Mouse (Mus musculus): ENCODE measurements around the gene Mitd1. TPM values are rescaled to one million over a fixed set of nuclear protein-coding genes. Genes with fewer than 3 reads are reported as not detected.

Gene Mitd1
- polyA plus RNA-seq (2014; fragmentation: Nextera tagmentation; extraction: Ambion mirVana): 27.6 and 36.0 TPM in 2 replicates

DNA sequence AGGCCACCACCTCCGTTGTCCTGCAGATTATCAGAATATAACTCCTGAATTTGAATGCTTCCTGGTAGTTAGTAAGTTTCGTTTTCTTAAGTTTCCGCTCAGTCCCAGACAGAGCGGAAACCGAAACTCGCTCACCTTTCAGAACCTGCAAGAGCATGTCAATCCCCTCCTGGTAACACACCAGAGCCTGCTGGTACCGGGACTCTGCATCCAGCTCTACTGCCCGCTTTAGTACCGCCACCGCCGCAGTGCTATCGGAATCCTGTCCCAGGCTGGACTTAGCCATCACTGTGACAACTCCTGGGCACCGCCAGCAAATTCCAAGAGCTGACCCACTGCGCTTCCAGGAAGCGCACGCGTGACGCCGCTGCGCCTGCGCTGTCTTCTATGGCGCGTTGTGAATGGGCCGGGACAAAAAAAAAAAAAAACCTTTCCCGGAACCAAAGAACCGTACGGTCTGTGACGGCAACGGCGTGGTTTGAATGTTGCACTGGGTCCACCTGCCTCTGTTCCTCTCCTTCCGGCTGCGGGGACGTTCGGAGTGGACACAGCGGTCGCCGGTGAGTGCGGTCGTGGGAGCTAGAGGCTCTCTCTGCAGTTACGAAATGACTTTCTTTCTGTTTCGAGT is at the start of gene Mitd1, which contains the start of gene Mrpl30:
Mitd1 (minus strand) TSS at position 387 of the 628 bp plus-strand sequence.
Mrpl30 (plus strand) TSS at position 453 of the 628 bp plus-strand sequence.
- Histone ChIP-seq H3K27me3 (ENCODE audit: control insufficient read depth, insufficient read depth, low read length) (no peaks in the 10 kb centered on the region), H3K9me3 (ENCODE audit: control insufficient read depth, low read length) (no peaks in the 10 kb centered on the region), H3K4me3 (ENCODE audit: low read length) (peak within 1 kb of the TSS; percentile 68), H3K27ac (ENCODE audit: low read depth, low read length) (peak within 1 kb of the TSS; percentile 63; the same call in 1 of the 2 replicates), H3K4me2 (replicated peaks; ENCODE audit: low read depth, low read length) (peak within 1 kb of the TSS; percentile 87), H3K4me1 (ENCODE audit: control insufficient read depth, insufficient read depth, low read length) (peaks cover 11% of the 10 kb centered on the region), H3K36me3 (ENCODE audit: control insufficient read depth, insufficient read depth, low read length) (peaks cover 12% of the 10 kb centered on the region), H3K9ac (ENCODE audit: low read depth, low read length) (peak within 1 kb of the TSS; percentile 69)
- ATAC-seq (ENCODE audit: low FRiP score, low TSS enrichment): peak; percentile 91
- WGBS: under 1% methylated on average over 41 of the region's 41 CpGs

DNA sequence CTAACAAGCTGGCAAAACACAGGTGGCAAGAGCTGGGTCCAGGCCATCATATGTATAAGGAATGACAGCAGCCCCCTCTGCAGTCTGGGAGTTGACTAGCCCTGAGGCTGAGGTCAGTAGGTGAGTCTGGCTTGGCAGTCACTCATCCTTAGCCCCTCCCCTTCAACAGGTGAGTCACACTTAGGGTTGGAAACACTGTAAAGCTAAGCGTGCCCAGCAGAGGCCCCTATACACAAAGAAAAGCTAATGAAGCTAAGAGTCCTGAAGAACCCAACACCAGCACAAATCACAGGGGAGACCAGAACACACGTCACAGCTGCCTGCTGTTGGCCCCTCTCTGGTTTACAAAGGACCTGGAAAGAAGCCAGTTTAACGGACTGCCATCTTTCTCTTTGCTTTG is 41.6 kb upstream of the Mitd1 start:
- Histone ChIP-seq H3K27me3 (ENCODE audit: control insufficient read depth, insufficient read depth, low read length) (no peaks in the 10 kb centered on the region), H3K27ac (ENCODE audit: low read depth, low read length) (no peak overlapping the region), H3K4me3 (ENCODE audit: low read length) (no peak overlapping the region), H3K36me3 (ENCODE audit: control insufficient read depth, insufficient read depth, low read length) (no peaks in the 10 kb centered on the region), H3K9me3 (ENCODE audit: control insufficient read depth, low read length) (no peaks in the 10 kb centered on the region), H3K9ac (ENCODE audit: low read depth, low read length) (no peak overlapping the region), H3K4me1 (ENCODE audit: control insufficient read depth, insufficient read depth, low read length) (no peaks in the 10 kb centered on the region), H3K4me2 (replicated peaks; ENCODE audit: low read depth, low read length) (no peak overlapping the region)
- ATAC-seq (ENCODE audit: low FRiP score, low TSS enrichment): 0 out of 2 replicates have a peak, but pooled peaks have one; percentile 20
- 19% methylated on average over 3 of the region's 3 CpGs for WGBS

DNA sequence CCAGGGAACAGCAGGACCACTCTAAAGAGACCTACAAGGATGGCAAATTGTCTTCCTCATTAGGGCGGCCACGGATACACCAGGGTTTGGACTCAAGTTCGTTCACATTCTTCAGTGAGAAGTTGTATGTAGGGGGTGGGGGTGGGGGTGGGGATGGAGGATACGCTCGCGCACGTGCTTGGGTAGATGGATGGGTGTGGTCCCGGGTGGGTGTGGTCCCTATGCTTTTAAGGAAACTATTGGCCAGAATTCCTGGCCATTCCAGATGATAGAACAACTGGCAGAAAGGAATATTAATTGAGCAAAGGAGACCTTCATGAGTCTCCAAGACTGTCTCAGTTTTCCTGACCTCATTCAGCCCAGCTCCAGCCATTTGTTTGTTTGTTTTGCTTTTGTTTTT is 35.8 kb upstream of the Mitd1 start:
- ATAC-seq (ENCODE audit: low FRiP score, low TSS enrichment): no peak
- Histone ChIP-seq H3K27ac (ENCODE audit: low read depth, low read length) (no peak overlapping the region), H3K4me3 (ENCODE audit: low read length) (no peak overlapping the region), H3K36me3 (ENCODE audit: control insufficient read depth, insufficient read depth, low read length) (no peaks in the 10 kb centered on the region), H3K4me2 (replicated peaks; ENCODE audit: low read depth, low read length) (no peak overlapping the region), H3K27me3 (ENCODE audit: control insufficient read depth, insufficient read depth, low read length) (no peaks in the 10 kb centered on the region), H3K9me3 (ENCODE audit: control insufficient read depth, low read length) (no peaks in the 10 kb centered on the region), H3K9ac (ENCODE audit: low read depth, low read length) (no peak overlapping the region), H3K4me1 (ENCODE audit: control insufficient read depth, insufficient read depth, low read length) (no peaks in the 10 kb centered on the region)
- 73% methylated on average over 8 of the region's 8 CpGs for WGBS

DNA sequence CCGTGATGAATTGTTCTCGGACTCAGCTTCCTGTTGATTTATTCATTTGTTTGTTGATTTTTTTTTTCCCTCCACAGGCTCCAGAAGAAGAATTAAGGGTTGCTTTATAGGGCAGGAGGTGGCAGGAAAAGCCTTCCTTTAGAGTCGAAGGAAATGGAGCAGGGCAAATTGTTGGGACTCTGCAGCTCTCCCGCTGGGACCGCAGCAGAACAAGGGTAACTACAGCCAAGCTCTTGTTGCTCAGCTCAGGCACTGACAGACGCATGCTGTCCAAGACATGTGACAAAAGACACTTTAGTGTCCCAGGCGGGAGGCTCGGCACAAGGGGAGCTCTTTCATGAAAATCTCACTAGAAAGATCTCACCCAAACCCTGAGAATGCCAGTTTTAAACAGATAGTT is 32.3 kb upstream of the Mitd1 start:
- Histone ChIP-seq H3K9ac (ENCODE audit: low read depth, low read length) (no peak overlapping the region), H3K4me3 (ENCODE audit: low read length) (no peak overlapping the region), H3K27me3 (ENCODE audit: control insufficient read depth, insufficient read depth, low read length) (no peaks in the 10 kb centered on the region), H3K4me2 (replicated peaks; ENCODE audit: low read depth, low read length) (no peak overlapping the region), H3K27ac (ENCODE audit: low read depth, low read length) (no peak overlapping the region), H3K36me3 (ENCODE audit: control insufficient read depth, insufficient read depth, low read length) (no peaks in the 10 kb centered on the region), H3K4me1 (ENCODE audit: control insufficient read depth, insufficient read depth, low read length) (no peaks in the 10 kb centered on the region), H3K9me3 (ENCODE audit: control insufficient read depth, low read length) (no peaks in the 10 kb centered on the region)
- no peak for ATAC-seq (ENCODE audit: low FRiP score, low TSS enrichment)
- WGBS: 36% methylated on average over 8 of the region's 8 CpGs

DNA sequence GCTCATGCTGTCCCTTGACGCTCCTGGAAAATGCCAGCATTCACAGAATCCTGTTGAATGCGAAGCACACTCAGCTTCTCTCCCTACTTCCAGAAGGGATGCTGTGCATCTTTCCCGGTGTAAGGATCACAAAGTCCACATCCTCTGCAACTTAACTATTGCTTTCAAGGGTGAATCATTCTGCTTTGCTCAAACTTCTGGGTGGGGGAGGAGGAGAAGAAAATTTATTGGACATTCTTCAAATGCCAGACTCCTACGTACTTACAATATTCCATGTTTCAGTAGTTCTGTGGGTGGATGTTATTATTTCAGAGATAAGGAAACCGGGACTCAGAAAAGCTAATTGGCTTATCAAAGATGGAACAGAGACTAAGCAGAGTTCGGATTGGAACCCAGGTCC is 27.9 kb upstream of the Mitd1 start:
- Histone ChIP-seq H3K4me1 (ENCODE audit: control insufficient read depth, insufficient read depth, low read length) (no peaks in the 10 kb centered on the region), H3K9ac (ENCODE audit: low read depth, low read length) (no peak overlapping the region), H3K4me3 (ENCODE audit: low read length) (no peak overlapping the region), H3K36me3 (ENCODE audit: control insufficient read depth, insufficient read depth, low read length) (no peaks in the 10 kb centered on the region), H3K4me2 (replicated peaks; ENCODE audit: low read depth, low read length) (no peak overlapping the region), H3K9me3 (ENCODE audit: control insufficient read depth, low read length) (no peaks in the 10 kb centered on the region), H3K27me3 (ENCODE audit: control insufficient read depth, insufficient read depth, low read length) (no peaks in the 10 kb centered on the region), H3K27ac (ENCODE audit: low read depth, low read length) (no peak overlapping the region)
- WGBS: 60% methylated on average over 6 of the region's 6 CpGs
- ATAC-seq (ENCODE audit: low FRiP score, low TSS enrichment): no peak

DNA sequence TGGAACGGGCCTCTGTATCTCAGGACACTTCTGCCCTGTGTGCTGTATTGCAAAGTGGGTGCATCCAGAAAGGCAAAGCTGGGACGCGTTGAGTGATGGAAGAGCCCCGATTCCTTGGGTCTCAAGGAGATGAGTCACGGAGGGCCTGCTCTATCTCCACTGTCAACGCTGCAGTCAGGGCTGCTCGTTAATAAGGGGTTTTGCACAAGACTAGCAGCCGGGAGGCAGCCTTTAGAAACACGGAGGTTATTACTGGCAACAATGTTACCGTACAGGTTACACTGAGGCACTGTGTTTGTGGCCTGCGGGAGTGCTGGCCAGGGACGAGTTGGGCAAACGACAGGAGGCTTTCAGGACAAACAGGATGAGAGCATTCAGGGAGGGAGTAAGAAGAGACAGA is 27.5 kb upstream of the Mitd1 start:
- Histone ChIP-seq H3K27ac (ENCODE audit: low read depth, low read length) (no peak overlapping the region), H3K27me3 (ENCODE audit: control insufficient read depth, insufficient read depth, low read length) (no peaks in the 10 kb centered on the region), H3K9ac (ENCODE audit: low read depth, low read length) (no peak overlapping the region), H3K4me3 (ENCODE audit: low read length) (no peak overlapping the region), H3K9me3 (ENCODE audit: control insufficient read depth, low read length) (no peaks in the 10 kb centered on the region), H3K36me3 (ENCODE audit: control insufficient read depth, insufficient read depth, low read length) (no peaks in the 10 kb centered on the region), H3K4me1 (ENCODE audit: control insufficient read depth, insufficient read depth, low read length) (no peaks in the 10 kb centered on the region), H3K4me2 (replicated peaks; ENCODE audit: low read depth, low read length) (no peak overlapping the region)
- WGBS: 71% methylated on average over 13 of the region's 13 CpGs
- no peak for ATAC-seq (ENCODE audit: low FRiP score, low TSS enrichment)

DNA sequence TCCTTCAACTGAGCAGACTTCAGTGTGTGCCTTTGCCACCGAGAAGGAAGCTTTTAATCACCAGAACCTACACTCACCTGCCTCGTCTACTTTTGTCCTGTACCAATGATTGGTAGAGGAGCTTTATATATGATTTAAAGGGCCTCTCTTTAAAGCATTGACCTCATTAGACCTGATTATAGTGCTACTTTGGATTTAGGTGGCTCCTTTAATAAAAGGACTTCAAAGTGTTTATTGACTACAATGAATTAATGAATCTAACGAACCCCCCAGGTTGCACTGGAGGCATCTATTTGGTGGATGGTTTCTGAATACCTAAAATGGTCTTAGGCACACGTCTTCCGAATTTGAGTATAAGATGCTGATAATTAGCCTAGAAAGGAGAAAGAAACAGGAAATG is 26.2 kb upstream of the Mitd1 start, which contains the start of gene Lyg2:
Lyg2 (minus strand) TSS at position 101 of the 400 bp plus-strand sequence.
- no peaks in the 10 kb centered on the region for H3K9me3 ChIP-seq (ENCODE audit: control insufficient read depth, low read length)
- H3K4me1 ChIP-seq (ENCODE audit: control insufficient read depth, insufficient read depth, low read length): no peaks in the 10 kb centered on the region
- no peak within 1 kb of the TSS for H3K27ac ChIP-seq (ENCODE audit: low read depth, low read length)
- no peak within 1 kb of the TSS for H3K4me3 ChIP-seq (ENCODE audit: low read length)
- H3K36me3 ChIP-seq (ENCODE audit: control insufficient read depth, insufficient read depth, low read length): no peaks in the 10 kb centered on the region
- no peaks in the 10 kb centered on the region for H3K27me3 ChIP-seq (ENCODE audit: control insufficient read depth, insufficient read depth, low read length)
- no peak within 1 kb of the TSS for H3K4me2 ChIP-seq (replicated peaks; ENCODE audit: low read depth, low read length)
- ATAC-seq (ENCODE audit: low FRiP score, low TSS enrichment): no peak
- H3K9ac ChIP-seq (ENCODE audit: low read depth, low read length): no peak within 1 kb of the TSS
- 77% methylated on average over 5 of the region's 5 CpGs for WGBS

DNA sequence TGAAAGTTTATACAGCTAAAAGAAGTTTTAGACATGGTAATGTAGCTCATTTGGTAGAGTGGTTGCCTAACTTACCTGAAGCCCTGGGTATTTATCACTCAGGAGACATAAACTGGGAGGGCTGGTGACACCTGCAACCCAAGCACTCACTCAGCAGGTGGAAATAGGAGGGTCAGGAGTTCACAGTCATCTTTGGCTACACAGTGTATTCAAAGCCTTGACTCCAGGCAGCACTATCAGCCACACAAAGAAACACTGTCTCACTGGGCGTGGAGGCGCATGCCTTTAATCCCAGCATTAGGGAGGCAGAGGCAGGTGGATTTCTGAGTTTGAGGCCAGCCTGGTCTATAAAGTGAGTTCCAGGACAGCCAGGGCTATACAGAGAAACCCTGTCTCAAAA is 22.5 kb upstream of the Mitd1 start:
- no peak overlapping the region for H3K27ac ChIP-seq (ENCODE audit: low read depth, low read length)
- no peaks in the 10 kb centered on the region for H3K9me3 ChIP-seq (ENCODE audit: control insufficient read depth, low read length)
- H3K9ac ChIP-seq (ENCODE audit: low read depth, low read length): no peak overlapping the region
- H3K4me2 ChIP-seq (replicated peaks; ENCODE audit: low read depth, low read length): no peak overlapping the region
- no peaks in the 10 kb centered on the region for H3K36me3 ChIP-seq (ENCODE audit: control insufficient read depth, insufficient read depth, low read length)
- H3K27me3 ChIP-seq (ENCODE audit: control insufficient read depth, insufficient read depth, low read length): no peaks in the 10 kb centered on the region
- ATAC-seq (ENCODE audit: low FRiP score, low TSS enrichment): no peak
- no peaks in the 10 kb centered on the region for H3K4me1 ChIP-seq (ENCODE audit: control insufficient read depth, insufficient read depth, low read length)
- no peak overlapping the region for H3K4me3 ChIP-seq (ENCODE audit: low read length)
- 80% methylated on average over 2 of the region's 2 CpGs for WGBS

DNA sequence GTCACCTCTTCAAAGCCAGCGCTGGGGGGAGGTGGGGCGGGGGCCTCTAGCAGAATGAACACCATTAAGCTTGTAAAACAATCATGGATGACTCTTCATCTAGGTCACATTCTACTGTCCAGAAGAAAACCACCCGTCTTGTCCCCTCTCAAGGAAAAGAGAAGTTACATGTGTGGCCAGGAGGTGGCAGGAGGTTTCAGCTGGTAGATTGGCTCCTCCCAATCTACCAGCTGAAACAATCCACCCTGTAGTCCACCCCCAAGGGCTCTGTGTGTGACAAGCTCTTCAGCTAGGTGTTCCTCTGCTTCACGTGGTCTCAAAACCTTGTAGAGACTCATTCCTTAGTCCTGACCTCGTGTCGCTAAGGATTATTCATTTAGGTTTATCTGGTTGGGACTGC is 13.0 kb upstream of the Mitd1 start:
- Histone ChIP-seq H3K9ac (ENCODE audit: low read depth, low read length) (no peak overlapping the region), H3K27ac (ENCODE audit: low read depth, low read length) (no peak overlapping the region), H3K4me2 (replicated peaks; ENCODE audit: low read depth, low read length) (no peak overlapping the region), H3K9me3 (ENCODE audit: control insufficient read depth, low read length) (no peaks in the 10 kb centered on the region), H3K4me3 (ENCODE audit: low read length) (no peak overlapping the region), H3K27me3 (ENCODE audit: control insufficient read depth, insufficient read depth, low read length) (no peaks in the 10 kb centered on the region), H3K4me1 (ENCODE audit: control insufficient read depth, insufficient read depth, low read length) (no peaks in the 10 kb centered on the region), H3K36me3 (ENCODE audit: control insufficient read depth, insufficient read depth, low read length) (peaks cover 14% of the 10 kb centered on the region)
- WGBS: 20% methylated on average over 6 of the region's 6 CpGs
- ATAC-seq (ENCODE audit: low FRiP score, low TSS enrichment): no peak

All from kidney, embryonic 14.5 days (tissue).